Mouse (Mus musculus): ENCODE measurements at regions not wholly inside any gene's neighbourhood (a gene's known extent, or its start where the extent isn't known, plus 50 kb on each side); places are given as distances from the start of the nearest gene placed in this dataset.

DNA sequence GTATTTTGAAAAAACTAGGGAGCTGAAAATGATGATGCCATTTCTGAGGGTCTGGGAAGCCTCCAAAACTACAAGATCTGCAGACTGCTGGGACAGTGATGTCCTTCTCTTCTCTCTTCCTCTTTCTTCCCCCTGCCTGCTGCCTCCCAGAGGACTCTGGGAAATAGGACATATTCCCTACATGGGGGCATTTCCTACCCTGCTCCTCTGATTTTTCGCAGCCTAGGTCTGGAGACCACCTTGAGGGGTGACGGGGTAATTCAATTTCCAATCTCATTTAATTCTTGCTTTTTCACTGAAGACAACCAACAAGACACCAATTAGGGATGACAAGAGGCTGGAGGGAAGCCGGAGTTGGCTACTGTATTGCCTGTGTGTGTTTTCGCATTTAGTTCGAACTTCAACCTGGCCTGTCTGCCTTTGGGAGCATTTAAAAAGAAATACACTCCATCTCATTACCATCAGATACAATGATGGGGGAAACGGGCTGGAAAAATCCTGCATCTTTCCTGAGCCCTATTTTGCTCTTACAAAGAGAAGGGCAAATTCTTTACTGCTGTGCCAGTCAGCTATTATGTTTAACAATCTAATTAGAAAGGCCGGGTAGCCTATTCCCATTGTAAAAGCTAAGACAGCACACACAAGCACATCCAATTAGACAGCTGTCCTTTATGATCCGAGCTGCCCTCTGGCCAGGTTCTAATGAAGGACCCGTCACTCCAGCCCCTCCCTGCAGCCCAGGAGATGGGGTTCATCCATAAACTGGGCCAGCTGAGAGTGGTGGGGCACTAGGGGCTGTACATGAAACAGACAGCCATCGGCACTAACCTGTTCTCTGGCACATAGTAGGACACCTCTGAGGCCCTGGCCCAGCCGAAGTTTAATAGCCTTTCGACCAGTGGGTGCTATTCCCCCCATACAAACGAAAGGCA lies 505.0 kb downstream of the 1700129C05Rik start:
- Histone ChIP-seq H3K4me1 (replicated peaks) (no peaks in the 10 kb centered on the region), H3K36me3 (no peaks in the 10 kb centered on the region), H3K9me3 (replicated peaks) (no peaks in the 10 kb centered on the region), H3K27me3 (replicated peaks) (no peaks in the 10 kb centered on the region), H3K27ac (ENCODE audit: poor library complexity, severe bottlenecking) (no peak overlapping the region), H3K4me3 (no peak overlapping the region), H3K4me2 (no peak overlapping the region), H3K9ac (no peak overlapping the region)
- WGBS, result 82% methylated on average over 13 of the region's 13 CpGs
- ATAC-seq (ENCODE audit: insufficient number of reproducible peaks, low FRiP score), result no peak

DNA sequence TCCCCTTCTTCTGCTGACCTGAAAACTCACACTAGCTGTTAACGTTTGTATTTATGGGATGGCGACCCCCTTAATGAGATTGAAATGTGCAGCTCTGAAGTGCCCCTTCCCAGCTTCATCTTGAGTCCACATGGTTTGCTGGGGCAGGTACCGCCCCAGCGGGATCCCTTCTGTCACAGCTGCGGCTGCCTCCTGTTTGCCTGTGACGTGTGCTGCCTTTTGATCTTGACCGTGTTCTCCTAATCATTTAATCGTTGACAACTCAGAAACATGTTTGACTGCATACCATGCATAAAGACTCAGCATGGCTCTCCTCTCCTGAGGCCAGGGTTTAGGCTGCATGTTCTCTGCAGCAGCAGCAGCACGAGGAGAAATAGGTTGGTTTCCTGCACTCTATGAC lies 511.5 kb downstream of the 1700129C05Rik start:
- no peak overlapping the region for H3K27ac ChIP-seq (ENCODE audit: poor library complexity, severe bottlenecking)
- H3K9ac ChIP-seq, result no peak overlapping the region
- 28% methylated on average over 9 of the region's 9 CpGs for WGBS
- H3K36me3 ChIP-seq, result no peaks in the 10 kb centered on the region
- H3K4me1 ChIP-seq (replicated peaks), result peaks cover 24% of the 10 kb centered on the region
- ATAC-seq (ENCODE audit: insufficient number of reproducible peaks, low FRiP score), result no peak
- no peaks in the 10 kb centered on the region for H3K9me3 ChIP-seq (replicated peaks)
- H3K4me3 ChIP-seq, result no peak overlapping the region
- no peak overlapping the region for H3K4me2 ChIP-seq
- no peaks in the 10 kb centered on the region for H3K27me3 ChIP-seq (replicated peaks)

DNA sequence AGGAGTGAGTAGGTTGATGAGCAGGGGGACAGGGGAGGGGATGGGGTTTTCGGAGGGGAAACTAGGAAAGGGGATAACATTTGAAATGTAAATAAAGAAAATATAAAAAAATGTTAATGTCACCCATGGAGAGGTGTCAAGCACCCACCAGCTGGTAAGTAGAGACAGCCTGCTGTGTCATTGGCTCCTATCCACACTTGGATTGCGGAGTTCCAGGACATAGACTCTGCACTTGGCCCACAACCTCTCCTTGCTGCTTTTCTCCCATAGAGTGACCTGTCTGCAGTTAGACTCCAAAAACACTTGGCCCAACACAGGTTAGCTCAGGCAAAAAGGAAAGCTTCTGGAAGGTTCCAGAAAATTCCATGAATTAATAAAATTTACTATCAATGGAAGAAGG lies 514.4 kb downstream of the 1700129C05Rik start:
- Histone ChIP-seq H3K27ac (ENCODE audit: poor library complexity, severe bottlenecking) (no peak overlapping the region), H3K4me3 (no peak overlapping the region), H3K9ac (no peak overlapping the region), H3K27me3 (replicated peaks) (no peaks in the 10 kb centered on the region), H3K9me3 (replicated peaks) (no peaks in the 10 kb centered on the region), H3K36me3 (no peaks in the 10 kb centered on the region), H3K4me1 (replicated peaks) (peaks cover 31% of the 10 kb centered on the region), H3K4me2 (no peak overlapping the region)
- 85% methylated on average over 2 of the region's 2 CpGs for WGBS
- no peak for ATAC-seq (ENCODE audit: insufficient number of reproducible peaks, low FRiP score)

DNA sequence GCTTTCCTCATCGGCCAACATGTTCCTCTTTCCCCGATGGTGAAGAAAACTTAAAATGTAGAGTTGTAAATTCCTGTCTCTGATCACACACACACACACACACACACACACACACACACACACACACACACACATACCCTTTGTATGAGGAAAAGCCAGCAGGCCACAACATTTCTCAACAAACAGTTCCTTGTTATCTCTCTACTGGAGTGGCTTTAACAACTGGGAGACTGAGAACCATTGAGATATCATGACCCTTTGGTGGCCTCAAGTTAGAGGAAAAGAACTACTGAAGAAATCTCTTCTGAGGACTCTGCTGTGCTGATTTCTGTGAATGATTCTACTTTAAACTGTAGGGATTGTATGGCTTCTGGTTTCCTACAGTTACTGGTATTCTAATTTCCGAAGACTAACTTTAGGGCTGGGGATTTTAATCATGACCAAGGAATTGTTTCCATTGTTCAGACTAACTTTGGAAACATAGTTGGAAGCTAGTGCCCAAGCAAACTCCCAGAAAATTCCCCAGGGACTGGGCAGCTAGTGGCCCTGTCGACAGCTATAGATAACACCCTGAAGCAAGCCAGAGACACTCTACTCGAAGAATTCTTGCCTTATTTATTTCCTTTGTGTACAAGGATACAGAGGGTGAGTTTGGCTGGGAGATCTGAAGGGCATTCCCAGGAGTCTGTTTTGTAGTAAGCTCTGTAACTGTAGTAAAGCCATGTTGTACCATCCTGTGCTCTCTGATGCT lies 516.0 kb downstream of the 1700129C05Rik start:
- no peaks in the 10 kb centered on the region for H3K36me3 ChIP-seq
- H3K27ac ChIP-seq (ENCODE audit: poor library complexity, severe bottlenecking), result peak overlapping the region; percentile 59
- ATAC-seq (ENCODE audit: insufficient number of reproducible peaks, low FRiP score), result peak; percentile 85
- no peak overlapping the region for H3K4me3 ChIP-seq
- H3K9me3 ChIP-seq (replicated peaks), result no peaks in the 10 kb centered on the region
- no peak overlapping the region for H3K9ac ChIP-seq
- H3K27me3 ChIP-seq (replicated peaks), result no peaks in the 10 kb centered on the region
- H3K4me1 ChIP-seq (replicated peaks), result peaks cover 31% of the 10 kb centered on the region
- H3K4me2 ChIP-seq, result peak overlapping the region; percentile 37
- 10% methylated on average over 5 of the region's 5 CpGs for WGBS

DNA sequence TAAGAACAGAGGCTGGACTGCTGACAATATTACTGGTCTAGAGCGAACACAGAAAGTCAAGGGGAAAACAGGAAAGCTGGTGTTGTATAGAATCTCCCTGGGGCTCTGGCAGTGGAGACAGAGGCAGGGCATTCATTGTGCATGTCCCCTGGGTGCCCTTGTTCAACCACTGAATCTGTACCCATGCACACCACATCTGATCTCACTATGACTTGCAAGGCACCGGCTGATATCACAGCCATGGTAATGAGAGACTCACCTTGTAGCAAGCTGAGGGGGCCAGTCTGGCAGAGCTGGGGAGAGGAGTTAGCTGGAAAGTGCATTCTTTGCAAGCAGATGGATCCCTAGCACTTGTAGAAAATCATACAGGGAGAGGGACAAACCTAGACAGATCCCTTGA lies 522.5 kb downstream of the 1700129C05Rik start:
- WGBS, result 77% methylated on average over 2 of the region's 2 CpGs

DNA sequence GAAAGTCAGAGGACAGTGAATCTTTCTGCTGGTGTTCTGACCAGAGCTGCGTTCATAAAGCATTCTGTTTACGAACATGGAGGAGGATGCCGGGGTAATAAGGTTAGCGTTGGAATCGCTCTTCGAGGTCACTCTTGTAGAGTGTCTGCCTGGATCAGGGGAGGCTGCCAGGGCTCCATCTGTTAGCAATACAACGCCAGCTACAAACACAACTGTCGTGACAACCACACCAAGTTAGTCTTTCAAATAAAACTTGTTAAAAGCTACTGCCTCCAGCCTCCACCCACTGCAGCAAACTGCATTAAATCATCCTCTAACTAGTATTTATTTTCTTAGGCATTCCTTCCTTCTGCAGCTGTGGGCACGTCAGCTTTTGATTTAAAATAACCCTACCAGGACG lies 525.0 kb downstream of the 1700129C05Rik start:
- Histone ChIP-seq H3K27me3 (replicated peaks) (no peaks in the 10 kb centered on the region), H3K4me1 (replicated peaks) (peaks cover 5% of the 10 kb centered on the region; the same call in 1 of the 2 replicates), H3K4me3 (no peak overlapping the region), H3K9ac (no peak overlapping the region), H3K9me3 (replicated peaks) (no peaks in the 10 kb centered on the region), H3K4me2 (no peak overlapping the region), H3K27ac (ENCODE audit: poor library complexity, severe bottlenecking) (no peak overlapping the region), H3K36me3 (no peaks in the 10 kb centered on the region)
- no peak for ATAC-seq (ENCODE audit: insufficient number of reproducible peaks, low FRiP score)
- 69% methylated on average over 10 of the region's 10 CpGs for WGBS

More for the DNA sequence above, 522.5 kb downstream of the 1700129C05Rik start:
- H3K4me2 ChIP-seq, result no peak overlapping the region
- no peaks in the 10 kb centered on the region for H3K36me3 ChIP-seq
- no peak overlapping the region for H3K4me3 ChIP-seq
- H3K27ac ChIP-seq (ENCODE audit: poor library complexity, severe bottlenecking), result no peak overlapping the region
- no peak for ATAC-seq (ENCODE audit: insufficient number of reproducible peaks, low FRiP score)
- no peaks in the 10 kb centered on the region for H3K27me3 ChIP-seq (replicated peaks)
- no peaks in the 10 kb centered on the region for H3K9me3 ChIP-seq (replicated peaks)
- H3K9ac ChIP-seq, result no peak overlapping the region
- H3K4me1 ChIP-seq (replicated peaks), result peaks cover 5% of the 10 kb centered on the region

DNA sequence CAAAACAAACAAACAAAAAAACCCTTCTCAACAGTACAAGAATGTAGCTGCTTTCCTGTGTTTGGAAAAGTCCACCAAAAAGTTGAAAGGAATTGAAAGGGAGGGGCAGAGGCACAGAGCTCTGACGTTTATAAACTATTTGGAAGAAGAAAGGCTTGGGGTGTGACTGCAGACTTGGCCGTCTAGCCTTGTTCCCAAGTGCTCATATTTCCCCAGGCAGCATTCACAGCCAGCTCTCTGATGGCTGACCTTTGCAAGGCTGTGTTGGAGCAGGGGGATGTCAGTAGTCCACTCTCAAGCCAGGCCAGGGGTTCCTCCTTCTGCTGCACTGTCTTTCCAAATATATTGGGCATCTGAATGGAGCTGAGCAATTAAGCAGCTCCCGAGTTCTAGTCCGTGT lies 534.5 kb downstream of the 1700129C05Rik start:
- Histone ChIP-seq H3K4me3 (no peak overlapping the region), H3K4me1 (replicated peaks) (peaks cover 20% of the 10 kb centered on the region), H3K36me3 (no peaks in the 10 kb centered on the region), H3K9ac (no peak overlapping the region), H3K27me3 (replicated peaks) (no peaks in the 10 kb centered on the region), H3K27ac (ENCODE audit: poor library complexity, severe bottlenecking) (peak overlapping the region; percentile 63), H3K4me2 (no peak overlapping the region), H3K9me3 (replicated peaks) (no peaks in the 10 kb centered on the region)
- 47% methylated on average over 4 of the region's 4 CpGs for WGBS
- no peak for ATAC-seq (ENCODE audit: insufficient number of reproducible peaks, low FRiP score)

DNA sequence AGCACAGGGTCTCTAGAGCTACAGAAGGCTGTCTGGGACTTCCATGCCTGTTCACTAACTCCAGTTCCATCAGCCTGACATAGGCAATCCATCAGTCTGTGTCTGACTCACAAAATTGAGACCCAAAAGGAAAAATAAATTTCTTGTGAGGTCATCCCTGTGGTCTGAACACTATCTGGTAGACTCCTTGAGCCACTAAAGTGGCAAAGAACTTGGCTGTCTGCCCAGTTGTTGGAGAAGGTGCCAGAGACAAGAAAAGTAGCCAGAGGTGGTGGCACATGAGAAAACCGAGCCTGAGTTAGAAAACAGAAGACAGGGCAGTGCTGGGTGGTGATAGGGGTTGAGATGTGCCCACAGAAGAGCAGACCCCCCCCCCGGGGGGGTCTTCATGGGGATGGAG lies 535.0 kb downstream of the 1700129C05Rik start:
- Histone ChIP-seq H3K36me3 (no peaks in the 10 kb centered on the region), H3K9me3 (replicated peaks) (no peaks in the 10 kb centered on the region), H3K4me2 (no peak overlapping the region), H3K27ac (ENCODE audit: poor library complexity, severe bottlenecking) (peak overlapping the region; percentile 63), H3K4me3 (no peak overlapping the region), H3K9ac (no peak overlapping the region), H3K27me3 (replicated peaks) (no peaks in the 10 kb centered on the region), H3K4me1 (replicated peaks) (peaks cover 20% of the 10 kb centered on the region)
- 15% methylated on average over 2 of the region's 2 CpGs for WGBS
- ATAC-seq (ENCODE audit: insufficient number of reproducible peaks, low FRiP score), result peak; percentile 48; the same call in 1 of the 2 replicates

DNA sequence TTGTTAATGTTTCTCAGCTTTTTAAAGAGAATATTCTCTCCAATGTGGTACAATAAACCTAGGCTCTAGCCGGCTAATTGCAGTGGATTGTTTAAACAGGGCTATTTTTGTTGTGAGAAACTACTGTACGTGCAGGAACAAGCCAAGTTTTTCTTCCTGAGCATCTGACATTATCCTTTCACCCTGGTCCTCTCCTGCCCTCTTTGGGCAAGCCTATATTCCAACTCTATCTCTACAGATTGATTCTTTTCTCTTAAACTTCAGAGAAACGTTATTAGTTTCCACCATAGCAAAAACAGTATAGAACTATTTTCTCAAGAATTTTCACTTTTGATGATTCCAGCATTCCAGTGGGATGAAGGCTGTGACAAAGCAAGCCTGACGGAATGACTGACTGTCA lies 535.2 kb downstream of the Fgf9 start:
- no peak overlapping the region for H3K9ac ChIP-seq
- H3K4me1 ChIP-seq (replicated peaks), result peaks cover 20% of the 10 kb centered on the region
- H3K36me3 ChIP-seq, result no peaks in the 10 kb centered on the region
- no peak overlapping the region for H3K27ac ChIP-seq (ENCODE audit: poor library complexity, severe bottlenecking)
- WGBS, result 59% methylated on average over 4 of the region's 4 CpGs
- ATAC-seq (ENCODE audit: insufficient number of reproducible peaks, low FRiP score), result no peak
- no peaks in the 10 kb centered on the region for H3K27me3 ChIP-seq (replicated peaks)
- no peak overlapping the region for H3K4me3 ChIP-seq
- no peaks in the 10 kb centered on the region for H3K9me3 ChIP-seq (replicated peaks)
- no peak overlapping the region for H3K4me2 ChIP-seq

DNA sequence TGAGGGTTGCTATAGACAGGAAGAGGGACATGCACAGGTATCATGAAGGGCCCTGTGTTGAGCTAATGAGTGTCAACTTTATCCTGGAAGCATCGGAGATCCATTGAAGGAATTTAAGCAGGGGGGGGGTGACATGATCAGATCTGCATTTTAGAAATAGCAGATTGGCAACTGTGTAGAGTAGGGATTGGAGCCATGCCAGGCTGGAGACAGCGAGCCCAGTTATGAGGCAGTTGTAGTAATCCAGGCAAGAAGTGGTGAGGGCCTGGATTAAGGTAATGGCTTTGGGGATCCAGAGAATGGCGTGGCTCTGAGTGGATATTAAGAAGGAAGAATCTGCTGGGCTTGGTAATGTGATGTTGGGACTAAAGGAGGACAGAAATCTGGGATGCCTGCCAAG lies 528.5 kb downstream of the Fgf9 start:
- Histone ChIP-seq H3K4me1 (replicated peaks) (peaks cover 10% of the 10 kb centered on the region), H3K4me3 (no peak overlapping the region), H3K9me3 (replicated peaks) (no peaks in the 10 kb centered on the region), H3K9ac (no peak overlapping the region), H3K27ac (ENCODE audit: poor library complexity, severe bottlenecking) (no peak overlapping the region), H3K36me3 (no peaks in the 10 kb centered on the region), H3K4me2 (no peak overlapping the region), H3K27me3 (replicated peaks) (no peaks in the 10 kb centered on the region)
- ATAC-seq (ENCODE audit: insufficient number of reproducible peaks, low FRiP score), result no peak
- 61% methylated on average over 3 of the region's 3 CpGs for WGBS

DNA sequence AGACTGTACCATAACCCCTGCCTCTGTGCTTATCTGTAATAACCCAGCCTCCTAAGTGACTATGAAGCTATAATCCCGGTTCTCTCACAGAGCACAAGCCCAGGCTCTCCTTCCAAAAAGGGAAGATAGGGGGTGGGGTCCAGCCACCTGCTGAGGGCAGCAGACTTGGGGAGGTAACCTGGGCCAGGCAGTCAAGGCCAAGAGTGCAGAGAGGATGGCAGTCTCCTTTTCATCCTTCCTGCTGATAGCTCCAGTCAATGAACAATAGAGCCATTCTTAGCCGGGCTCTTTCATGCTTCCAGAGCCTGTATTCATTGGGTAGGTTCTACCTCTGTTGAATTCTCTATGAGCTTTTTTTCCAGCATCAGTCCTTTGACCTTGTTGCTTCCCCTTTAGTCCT lies 527.5 kb downstream of the Fgf9 start:
- WGBS, result 37% methylated on average over 2 of the region's 2 CpGs

More for the DNA sequence above, 527.5 kb downstream of the Fgf9 start:
- Histone ChIP-seq H3K27me3 (replicated peaks) (no peaks in the 10 kb centered on the region), H3K4me3 (no peak overlapping the region), H3K9ac (no peak overlapping the region), H3K4me1 (replicated peaks) (peaks cover 10% of the 10 kb centered on the region), H3K36me3 (no peaks in the 10 kb centered on the region), H3K9me3 (replicated peaks) (no peaks in the 10 kb centered on the region), H3K4me2 (no peak overlapping the region), H3K27ac (ENCODE audit: poor library complexity, severe bottlenecking) (no peak overlapping the region)
- ATAC-seq (ENCODE audit: insufficient number of reproducible peaks, low FRiP score), result no peak

Measured in heart, embryonic 12.5 days (tissue).